Mouse (Mus musculus): ENCODE results near the gene Foxo3.

Foxo3 gene

GRCm38 (mm10) chr10:42221136-42221891 is 55.2 kb downstream of the Foxo3 start:
- no peak for DNase-seq

GRCm38 (mm10) chr10:42220418-42220952 is 56.1 kb downstream of the Foxo3 start:
- no peak for DNase-seq

- no peak for DNase-seq
Observed at GRCm38 (mm10) chr10:42211407-42211806, 65.1 kb downstream of the Foxo3 start.

- no peak for DNase-seq
Observed at GRCm38 (mm10) chr10:42210641-42211040, 65.9 kb downstream of the Foxo3 start.

- no peak for DNase-seq
Observed at GRCm38 (mm10) chr10:42209809-42210208, 66.7 kb downstream of the Foxo3 start.

- no peak for DNase-seq
Observed at GRCm38 (mm10) chr10:42207612-42208011, 68.9 kb downstream of the Foxo3 start.

GRCm38 (mm10) chr10:42204768-42205412 is 71.7 kb downstream of the Foxo3 start:
- no peak for DNase-seq

GRCm38 (mm10) chr10:42203321-42204155 is 73.0 kb downstream of the Foxo3 start:
- no peak for DNase-seq

GRCm38 (mm10) chr10:42202561-42202960 is 74.0 kb downstream of the Foxo3 start:
- peak; percentile 78 for DNase-seq

- no peak for DNase-seq
Observed at GRCm38 (mm10) chr10:42199472-42199871, 77.1 kb downstream of the Foxo3 start.

- DNase-seq = no peak
Observed at GRCm38 (mm10) chr10:42198682-42199081, 77.9 kb downstream of the Foxo3 start.

GRCm38 (mm10) chr10:42194784-42195183 is 81.8 kb downstream of the Foxo3 start:
- DNase-seq = no peak

- DNase-seq = peak; percentile 45
Observed at GRCm38 (mm10) chr10:42193981-42194380, 82.6 kb downstream of the Foxo3 start.

- no peak for DNase-seq
Observed at GRCm38 (mm10) chr10:42192951-42193350, 83.6 kb downstream of the Foxo3 start.

- peak; percentile 36 for DNase-seq
Observed at GRCm38 (mm10) chr10:42189674-42190434, 86.7 kb downstream of the Foxo3 start.

GRCm38 (mm10) chr10:42189037-42189436 is 87.5 kb downstream of the Foxo3 start:
- DNase-seq = no peak

- DNase-seq = no peak
Observed at GRCm38 (mm10) chr10:42188091-42188490, 88.5 kb downstream of the Foxo3 start.

GRCm38 (mm10) chr10:42186941-42187401 is 89.6 kb downstream of the Foxo3 start:
- no peak for DNase-seq

- DNase-seq = no peak
Observed at GRCm38 (mm10) chr10:42180333-42180732, 96.2 kb downstream of the Foxo3 start.

- no peak for DNase-seq
Observed at GRCm38 (mm10) chr10:42178751-42179150, 97.8 kb downstream of the Foxo3 start.

GRCm38 (mm10) chr10:42177771-42178674 is 98.5 kb downstream of the Foxo3 start:
- DNase-seq = peak; percentile 48
